Mouse (Mus musculus) spleen, postnatal 4 days (tissue): Measurements from ENCODE around the gene Dst.
A peak's percentile ranks its signal among the peaks of the same experiment; 100 is the strongest.

Experiments
- DNase-seq, 2 experiments: peaks; one replicate each; pipeline ENCODE4 v3.0.0; 2022; ENCODE audit warnings: low spot score in 2 of 2

The Dst gene

DNA sequence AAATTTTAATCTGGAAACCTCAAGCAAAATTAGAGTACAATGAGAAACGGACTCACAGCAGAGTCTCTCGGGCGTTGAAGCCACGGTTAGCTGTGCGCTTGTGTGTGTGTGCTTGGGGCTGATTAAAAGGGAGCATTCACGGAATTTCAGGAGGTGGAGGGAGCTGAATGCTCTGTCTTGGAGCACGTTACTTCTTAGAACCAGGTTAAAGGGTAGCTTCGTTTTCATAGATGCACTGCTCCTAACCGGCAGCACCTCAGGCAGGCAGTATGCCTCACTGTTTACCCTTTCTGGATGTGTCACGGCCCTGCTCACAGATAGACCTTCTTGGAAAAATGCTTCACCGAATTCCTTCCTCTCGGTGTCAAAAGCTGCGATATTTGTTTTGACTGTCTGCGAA is 329.2 kb downstream of the Dst start:
- no peak for DNase-seq

DNA sequence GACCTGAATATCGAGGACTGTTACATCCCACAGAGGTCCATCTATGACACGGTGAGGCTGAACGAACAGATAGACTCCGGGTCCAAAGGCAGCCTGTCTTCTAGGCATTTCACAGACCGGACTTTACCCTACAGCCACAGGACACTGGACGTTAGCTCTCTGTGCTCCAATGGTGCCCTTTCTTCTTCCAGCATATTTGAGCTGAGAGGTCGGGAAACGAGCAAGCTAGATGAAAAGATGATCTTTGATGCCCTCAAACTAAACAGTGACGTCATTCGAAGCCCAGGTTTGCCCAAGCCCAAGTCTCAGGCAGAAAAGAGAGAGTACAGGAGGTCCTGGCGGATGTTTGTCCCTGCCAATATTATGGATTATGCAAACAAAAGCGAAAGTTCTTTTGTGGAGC is 329.7 kb downstream of the Dst start:
- DNase-seq = no peak

DNA sequence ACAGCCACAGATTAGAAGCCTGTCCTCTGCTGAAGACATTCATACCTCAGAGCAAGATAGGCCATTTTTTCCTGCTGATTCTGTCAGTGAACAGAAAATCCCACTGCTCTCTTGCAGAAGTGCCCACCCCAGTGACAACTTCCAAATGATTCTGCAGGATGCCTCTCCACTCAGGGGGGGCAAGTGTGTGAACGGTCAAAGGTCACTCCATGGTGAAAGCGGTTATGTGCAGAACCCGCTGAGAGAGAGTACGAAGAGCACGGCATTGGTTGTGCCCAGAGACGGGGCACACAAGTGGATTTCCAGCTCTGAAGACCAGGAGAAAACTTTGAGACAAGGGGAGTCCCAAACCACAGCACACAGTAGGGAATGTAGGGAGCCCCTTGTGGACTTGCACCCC is 330.2 kb downstream of the Dst start:
- DNase-seq = no peak

DNA sequence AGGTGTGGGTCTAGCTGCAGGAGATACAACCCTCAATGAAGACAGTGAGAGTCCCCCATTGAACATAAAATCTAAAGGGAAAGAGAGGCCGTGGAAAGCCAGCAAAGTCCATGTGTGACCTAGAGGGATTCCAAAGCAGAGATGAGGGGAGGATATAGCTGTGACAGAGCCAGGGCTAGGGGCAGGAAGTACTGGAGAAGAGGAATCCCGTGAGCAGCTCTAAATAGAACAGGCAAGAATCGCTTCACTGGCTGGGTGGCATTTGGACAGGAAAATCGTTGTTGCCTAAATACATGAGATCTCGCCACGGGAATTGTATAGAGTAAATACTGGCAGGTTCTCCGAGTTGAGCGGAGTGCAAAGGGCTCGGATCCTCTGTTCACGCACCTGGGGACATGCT is 336.7 kb downstream of the Dst start:
- DNase-seq = no peak

DNA sequence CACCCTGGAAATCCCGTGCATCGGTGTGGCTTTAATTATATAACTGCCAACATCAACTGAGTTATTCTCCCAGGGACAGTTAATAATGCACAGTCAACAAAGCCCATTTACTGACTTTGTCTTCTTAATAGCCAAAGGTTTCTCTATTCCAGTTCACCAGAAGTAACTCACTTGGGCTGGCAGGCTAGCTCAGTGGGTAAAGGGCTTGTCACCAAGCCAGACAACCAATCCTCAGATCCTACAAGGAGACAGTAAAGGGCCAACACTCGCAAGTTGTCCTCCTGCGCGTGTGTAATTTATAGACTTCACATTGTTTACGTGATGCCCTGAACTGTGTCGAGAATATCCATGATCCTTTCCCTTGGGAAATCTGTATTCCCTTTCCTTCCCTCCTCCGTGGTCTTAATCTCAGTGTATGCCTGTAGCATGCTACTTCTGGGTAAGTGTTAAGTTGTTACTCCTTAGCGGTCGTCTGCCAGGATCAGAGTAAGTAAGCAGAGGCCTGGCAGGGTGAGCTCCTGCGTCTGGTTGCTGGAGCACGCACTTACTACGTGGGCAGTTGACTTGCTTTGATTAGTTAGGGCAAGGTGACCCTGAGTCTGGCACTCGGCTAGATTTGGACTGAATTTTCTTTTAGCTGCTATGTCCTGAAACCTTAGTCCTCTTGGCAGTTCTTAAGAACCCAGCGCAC is 338.1 kb downstream of the Dst start:
- no peak for DNase-seq

DNA sequence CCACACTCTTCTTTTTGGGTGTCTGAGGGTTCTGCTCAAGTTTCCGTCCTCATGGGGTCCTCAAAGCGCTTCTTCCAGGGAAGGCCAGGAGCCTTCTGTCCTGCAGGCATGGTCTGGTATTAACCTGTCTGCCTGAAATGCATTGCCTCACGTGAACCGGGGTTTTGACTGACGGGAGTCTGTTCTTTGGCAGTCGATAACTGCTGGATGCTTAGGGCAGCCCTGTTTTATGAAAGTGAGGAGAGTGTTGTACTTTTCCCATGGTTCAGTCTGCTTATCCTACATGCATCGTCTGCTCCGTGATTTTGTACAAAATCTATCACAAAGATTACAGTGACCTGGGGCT is 338.6 kb downstream of the Dst start:
- no peak for DNase-seq

DNA sequence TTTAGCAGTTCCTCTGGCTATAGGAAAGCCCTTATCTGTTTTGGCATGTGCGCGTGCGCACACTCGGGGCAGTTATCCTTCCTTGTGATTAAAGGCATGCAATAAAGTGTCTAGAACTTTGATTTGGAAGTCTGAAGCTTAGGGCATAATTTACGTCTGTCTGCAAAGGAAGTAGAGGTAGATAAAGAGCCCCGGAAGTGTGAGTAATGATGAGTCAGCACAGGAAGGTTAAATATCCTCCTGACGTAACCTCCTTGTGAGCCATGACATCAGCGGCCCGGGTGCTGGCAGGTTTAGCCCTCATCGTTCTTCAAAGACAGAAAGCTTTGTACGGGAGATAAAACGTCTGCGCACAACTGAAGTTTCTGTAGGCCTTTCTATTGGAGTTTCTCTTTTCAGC is 343.1 kb downstream of the Dst start:
- DNase-seq = no peak

DNA sequence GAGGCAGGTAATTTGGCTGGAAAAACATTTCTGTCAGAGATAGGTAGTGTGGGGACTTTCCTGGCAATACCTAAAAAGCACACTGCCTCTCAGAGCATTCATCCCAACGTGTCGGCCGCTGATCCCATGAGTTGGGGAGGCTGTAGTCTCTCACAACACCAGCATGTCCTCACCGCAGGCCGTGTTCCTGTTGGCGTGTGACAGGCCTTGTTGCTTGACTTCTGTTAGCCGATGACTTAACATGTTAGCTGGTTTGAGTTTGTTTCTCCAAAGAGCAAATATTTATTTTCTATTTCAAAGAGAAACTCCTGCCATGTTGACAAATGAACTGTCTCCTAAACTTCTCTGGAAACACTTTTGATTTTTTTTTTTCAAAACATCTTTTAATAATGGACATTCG is 344.2 kb downstream of the Dst start:
- DNase-seq = no peak

DNA sequence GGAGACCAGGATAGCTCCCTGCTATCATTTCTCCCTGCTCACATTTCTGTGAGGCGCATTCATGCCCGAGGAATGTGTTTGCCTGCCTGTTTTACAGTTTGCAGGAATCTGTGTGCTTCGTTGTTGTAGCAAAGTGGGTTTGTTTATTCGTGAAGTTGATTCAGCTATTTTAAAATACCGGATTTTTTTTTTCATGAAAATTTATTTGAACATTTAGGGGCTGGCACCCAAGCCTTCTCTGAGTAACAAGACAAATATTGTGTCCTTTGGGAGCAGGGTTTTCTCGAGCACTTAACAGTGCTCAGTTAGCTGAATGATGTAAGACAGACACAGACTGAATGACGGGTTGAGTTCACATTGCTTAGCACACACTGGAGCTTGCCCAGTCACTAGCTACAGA is 345.9 kb downstream of the Dst start:
- no peak for DNase-seq

DNA sequence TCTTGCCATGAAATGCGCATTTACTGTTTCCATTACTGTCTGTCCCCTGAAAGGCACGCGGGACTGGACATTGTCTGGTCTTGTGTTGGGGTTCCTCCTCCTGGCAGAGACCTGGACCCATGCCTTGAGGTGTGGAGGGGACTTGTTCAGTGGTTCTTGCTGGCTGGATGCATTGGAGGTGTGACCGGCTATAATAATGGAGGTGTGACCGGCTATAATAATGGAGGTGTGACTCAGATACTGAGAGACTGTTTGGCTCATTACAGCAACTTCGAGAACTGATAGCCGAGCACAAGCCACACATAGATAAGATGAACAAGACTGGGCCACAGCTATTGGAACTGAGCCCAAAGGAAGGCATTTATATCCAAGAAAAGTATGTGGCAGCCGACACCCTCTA is 351.9 kb downstream of the Dst start:
- no peak for DNase-seq

DNA sequence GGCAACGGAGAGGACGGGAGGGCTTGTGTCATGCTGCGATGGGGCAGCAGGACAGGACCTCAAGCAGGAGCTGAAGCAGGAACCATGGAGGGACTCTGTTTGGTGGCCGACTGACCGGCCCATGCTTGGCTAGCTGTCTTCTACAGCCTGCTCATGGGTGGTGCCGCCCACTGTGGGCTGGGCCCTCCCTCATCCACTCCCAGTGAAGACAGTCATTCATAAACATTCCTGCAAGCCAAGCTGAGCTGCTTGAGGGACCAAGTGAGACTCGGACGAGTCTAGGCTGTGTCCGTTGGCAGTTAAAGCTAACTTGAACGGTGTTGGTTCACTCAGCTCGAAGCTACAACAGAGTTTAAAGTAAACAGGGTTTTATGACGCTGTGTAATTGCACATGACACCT is 353.0 kb downstream of the Dst start:
- no peak for DNase-seq

DNA sequence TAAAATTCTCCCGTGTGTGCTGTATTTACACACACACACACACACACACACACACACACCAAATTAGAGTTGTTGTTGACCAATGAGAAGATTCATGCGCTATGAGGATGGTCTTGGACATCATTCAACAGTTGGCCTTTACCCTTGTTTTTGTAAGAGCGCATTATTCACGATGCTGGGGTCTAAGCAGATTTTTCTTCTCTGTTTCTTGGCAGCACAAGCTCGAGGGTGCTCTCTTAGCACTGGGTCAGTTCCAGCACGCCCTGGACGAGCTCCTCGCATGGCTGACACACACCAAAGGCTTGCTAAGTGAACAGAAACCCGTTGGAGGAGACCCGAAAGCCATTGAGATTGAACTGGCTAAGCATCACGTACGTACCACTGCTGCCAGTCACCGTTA is 360.5 kb downstream of the Dst start:
- no peak for DNase-seq

DNA sequence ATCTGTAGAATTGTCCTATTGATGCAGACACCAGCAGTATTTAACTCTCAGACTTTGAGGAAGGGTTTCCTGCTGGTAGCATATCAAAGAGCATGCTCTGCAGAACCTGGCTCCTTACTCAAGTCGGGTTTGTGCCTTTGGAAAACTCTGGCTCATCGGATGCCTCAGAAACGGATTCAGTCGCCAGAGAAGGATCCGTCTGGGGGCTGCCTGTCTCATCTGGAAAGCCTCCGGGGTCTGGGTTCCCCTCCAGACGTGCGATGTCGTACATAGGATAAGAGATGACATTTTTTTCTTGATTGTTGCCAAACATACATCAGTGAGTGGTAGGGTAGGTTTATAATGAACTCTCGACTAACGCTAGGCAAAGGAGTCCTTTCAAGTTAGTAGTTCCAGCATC is 361.6 kb downstream of the Dst start:
- DNase-seq = no peak

DNA sequence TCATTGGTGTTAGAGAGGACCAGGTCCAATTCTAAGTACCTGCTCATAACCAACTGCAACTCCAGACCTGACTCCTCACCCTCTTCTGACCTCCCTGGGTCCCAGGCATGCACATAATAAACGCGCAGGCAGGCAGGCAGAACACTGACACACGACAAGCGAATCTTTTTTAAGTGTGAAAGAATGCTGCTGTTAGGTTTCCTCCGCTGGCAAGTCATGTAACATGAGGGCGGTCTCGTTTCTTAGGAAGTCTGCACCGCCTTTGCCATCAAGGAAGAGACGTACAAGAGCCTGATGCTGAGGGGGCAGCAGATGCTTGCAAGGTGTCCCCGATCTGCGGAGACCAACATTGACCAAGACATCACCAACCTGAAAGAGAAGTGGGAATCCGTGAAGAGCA is 365.9 kb downstream of the Dst start:
- DNase-seq = no peak

DNA sequence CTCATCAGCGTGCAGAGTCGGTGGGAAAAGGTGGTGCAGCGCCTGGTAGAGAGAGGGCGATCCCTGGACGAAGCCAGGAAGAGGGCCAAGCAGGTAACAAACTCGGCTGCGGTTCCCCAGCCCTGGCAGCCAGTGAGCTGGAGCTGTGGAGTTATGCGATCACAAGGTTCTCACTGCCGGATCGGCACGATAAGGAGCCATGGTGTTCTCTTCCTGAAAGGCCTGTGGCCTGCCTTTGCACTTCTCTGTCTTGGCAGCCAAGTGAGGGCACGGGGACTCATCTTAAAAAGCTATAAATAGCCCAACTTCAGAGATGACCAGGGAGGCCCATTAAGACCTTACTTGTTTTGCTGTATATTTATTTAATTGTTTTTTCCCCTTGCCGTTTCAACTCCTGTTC is 367.8 kb downstream of the Dst start:
- DNase-seq = no peak

DNA sequence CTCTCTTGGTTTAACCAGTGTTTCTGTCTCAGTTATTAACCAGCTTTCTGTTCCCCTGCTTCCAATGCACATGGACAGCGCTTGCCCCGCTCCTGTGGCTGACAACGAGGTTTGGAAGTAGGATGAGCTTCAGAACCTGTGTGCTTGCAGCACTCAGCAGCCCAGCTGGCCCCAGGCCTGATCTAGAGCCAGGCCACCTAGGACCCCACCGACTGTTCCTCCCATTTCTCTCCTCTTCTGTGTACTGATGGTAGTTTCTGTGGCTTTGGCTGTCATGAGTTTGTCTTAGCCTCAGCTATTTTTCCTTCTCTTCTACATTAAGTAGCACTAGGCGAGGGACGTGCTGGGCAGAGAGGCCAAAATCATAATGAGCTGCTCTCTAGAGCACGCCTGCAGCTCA is 368.7 kb downstream of the Dst start:
- no peak for DNase-seq

DNA sequence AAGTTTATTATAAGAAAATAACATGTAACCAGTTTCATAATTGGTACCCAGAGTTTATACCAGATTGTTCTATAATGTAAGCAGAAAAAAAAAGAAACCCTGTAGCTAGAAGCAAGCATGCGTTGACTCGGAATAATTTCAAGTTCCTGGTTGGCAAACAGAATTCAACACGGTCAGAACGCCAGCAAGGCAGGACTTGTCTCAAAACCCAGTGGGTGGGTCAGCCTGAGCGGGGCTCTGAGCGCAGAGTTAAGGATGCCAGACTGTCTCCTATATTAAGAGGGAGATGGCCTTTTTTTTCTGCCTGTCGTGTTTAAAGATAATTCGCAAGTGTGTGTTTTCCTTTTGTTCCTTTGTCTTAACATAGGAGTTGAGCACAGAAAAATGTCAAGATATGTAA is 369.2 kb downstream of the Dst start:
- DNase-seq = no peak

DNA sequence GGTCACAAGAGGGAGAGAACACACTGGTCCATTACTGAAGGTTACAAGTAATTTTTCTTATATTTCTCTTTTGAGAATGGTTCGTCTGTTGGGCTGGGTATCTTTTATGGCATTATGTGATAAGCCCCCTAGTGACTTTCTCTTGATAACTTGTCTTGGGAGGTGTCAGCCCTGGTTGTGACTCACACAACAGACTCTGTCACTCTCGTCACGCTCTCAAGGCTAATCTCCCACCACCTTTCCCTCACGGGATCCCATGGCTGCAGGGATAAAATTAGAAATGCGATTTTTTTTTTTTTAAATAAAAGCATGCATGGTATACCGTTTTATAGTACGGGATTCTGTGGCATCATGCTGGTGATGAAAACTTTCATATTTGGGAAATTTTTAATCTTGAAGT is 375.5 kb downstream of the Dst start:
- no peak for DNase-seq

DNA sequence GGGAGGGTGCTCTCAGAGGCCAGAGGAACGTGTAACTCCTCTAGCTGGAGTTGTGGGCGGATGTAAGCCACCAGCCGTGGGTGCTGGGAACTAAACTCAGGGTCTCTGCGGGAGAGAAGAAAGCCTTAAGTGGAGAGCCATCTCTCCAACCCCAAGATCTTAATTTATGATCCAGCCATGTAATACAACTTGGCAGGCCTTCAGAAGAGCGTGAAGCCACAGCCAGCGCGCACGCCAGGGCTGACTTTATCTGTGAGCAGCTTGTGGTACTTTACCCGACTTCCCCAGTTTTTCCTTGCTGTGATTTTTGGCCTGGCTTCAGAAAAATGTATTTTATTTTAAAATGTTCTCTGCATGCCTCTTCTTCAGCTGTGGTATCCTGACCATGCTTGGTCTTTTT is 377.0 kb downstream of the Dst start:
- DNase-seq = no peak

DNA sequence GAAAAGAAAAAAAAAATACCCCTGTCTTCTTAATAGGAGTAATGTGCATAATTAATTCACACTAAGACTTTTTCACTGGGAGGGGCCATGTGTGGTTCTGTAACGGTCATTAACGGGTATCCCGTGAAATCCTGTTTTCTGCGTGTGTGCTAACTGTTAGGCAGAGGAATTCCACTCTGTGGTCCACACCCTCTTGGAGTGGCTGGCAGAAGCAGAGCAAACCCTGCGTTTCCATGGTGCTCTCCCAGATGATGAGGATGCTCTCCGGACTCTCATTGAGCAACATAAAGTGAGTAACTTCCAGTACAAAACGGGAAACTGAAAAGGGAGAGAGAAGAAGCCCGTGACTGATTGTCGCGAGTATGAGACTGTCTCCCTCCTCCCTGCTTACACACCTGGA is 379.7 kb downstream of the Dst start:
- DNase-seq = no peak

DNA sequence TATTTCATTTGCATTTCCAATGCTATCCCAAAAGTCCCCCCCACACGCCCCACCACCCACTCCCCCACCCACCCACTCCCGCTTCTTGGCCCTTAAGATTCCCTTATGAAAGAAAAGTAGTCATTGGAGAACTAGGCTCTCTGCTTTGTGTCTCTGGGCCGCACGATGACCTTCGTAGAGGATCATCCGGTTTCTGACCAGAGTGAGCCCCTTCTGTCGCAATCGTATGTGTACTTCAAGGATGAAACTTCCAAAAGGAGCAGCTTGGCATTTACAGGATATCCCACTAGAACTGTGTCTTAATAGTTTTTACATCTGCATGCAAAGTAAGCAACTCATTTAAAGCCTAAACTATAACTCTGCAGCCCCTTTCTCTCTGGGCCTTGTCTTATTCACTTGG is 380.2 kb downstream of the Dst start:
- no peak for DNase-seq

DNA sequence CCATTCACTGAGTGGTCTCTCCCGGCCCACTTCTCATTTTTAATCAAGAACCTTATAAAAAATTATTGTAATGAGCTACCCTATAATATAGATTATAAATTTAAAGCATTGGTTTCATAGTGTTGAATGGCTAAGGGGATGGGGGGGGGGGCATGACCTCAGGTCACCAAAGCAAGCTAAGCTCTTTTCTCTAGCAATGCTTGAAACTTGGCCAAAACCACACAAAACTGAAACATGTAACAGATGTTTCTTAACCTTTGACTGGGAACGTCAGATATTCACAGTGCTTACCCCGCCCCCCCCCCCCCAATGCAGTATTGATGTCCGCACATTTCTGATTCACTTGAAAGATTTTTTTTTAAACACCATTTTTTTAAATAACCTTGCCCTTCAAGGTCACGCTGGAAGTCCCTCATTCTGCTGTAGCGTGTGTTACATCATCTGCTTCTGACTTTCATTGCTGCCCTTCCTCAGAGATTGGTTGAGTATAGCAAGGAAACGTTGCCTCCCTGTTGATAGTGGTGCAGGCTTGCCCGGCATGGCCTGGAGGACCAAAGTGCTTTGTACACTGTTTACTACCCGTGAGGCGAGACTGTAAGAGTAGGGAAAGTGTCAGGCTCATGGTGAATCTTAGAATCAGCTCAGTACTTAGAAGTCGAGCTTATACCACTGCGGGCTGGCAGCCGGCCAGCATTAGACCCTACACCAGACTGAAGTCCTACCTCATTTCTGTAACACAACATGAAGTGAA is 380.9 kb downstream of the Dst start:
- no peak for DNase-seq

DNA sequence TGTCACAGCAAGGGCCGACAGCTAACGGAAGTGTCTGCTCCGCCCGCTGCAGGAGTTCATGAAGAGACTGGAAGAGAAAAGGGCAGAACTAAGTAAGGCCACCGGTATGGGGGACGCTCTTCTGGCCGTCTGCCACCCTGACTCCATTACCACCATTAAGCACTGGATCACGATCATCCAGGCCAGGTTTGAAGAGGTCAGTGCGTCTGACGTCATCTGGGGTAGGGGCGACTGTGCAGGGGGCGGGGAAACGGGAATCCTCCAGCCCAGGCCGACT is 381.4 kb downstream of the Dst start:
- DNase-seq = no peak

DNA sequence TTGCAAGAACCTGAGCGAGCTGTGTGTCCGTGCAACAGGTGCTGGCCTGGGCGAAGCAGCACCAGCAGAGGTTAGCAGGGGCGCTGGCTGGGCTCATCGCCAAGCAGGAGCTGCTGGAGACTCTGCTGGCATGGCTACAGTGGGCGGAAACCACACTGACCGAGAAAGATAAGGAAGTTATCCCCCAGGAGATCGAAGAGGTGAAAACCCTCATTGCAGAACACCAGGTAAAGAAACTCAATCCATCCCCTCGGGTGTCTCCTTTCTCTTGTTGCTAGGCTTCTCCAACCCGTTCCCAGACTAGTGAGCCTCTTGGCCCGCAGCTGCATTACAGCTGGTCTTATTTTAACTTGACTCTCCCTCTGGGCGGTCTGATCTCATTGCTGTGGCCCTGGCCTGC is 382.3 kb downstream of the Dst start:
- peak; percentile 66 to 75 for DNase-seq
